Mouse (Mus musculus) forebrain, embryonic 14.5 days (tissue): ENCODE data around the gene Pdss2. TPM values are rescaled to one million over a fixed set of nuclear protein-coding genes. Genes with fewer than 3 reads are reported as not detected.

Experiments used
- polyA plus RNA-seq: library from polyadenylated mRNA; unstranded; fragments of >200 nt; fragmentation: Nextera tagmentation; extraction: Ambion mirVana; gene quantifications from 2 replicates; pipeline ENCODE4 v1.2.1, GENCODE M21; 2014

Pdss2 gene
- polyA plus RNA-seq, 1 experiment from 2014 or later = 13.3 TPM

Other genes starting within 250 kb of the Pdss2 start
- 12.8 and 14.5 TPM in 2 replicates for gene Sobp, start 47.0 kb upstream of the Pdss2 start, polyA plus RNA-seq
- gene 9030612E09Rik, start 46.8 kb upstream of the Pdss2 start, polyA plus RNA-seq = 2.0 TPM in 2 replicates